7 mouse cellular contexts compared by ENCODE assay signal in genomic region chr15:4375423-4376220, GRCm38 (mm10). TPM values are rescaled to one million over a fixed set of nuclear protein-coding genes. Genes with fewer than 3 reads are reported as not detected.
DNase-seq lines count a peak whose midpoint lies in the region; ATAC-seq and TF ChIP-seq lines count a peak whose summit lies in the region.

TSS of gene Plcxd3 (plus strand) at chr15:4375491.

- no peak for TF ChIP-seq POLR2A in embryonic fibroblast, embryonic 13.5 days (IDR thresholded peaks at IDR 0.05; ENCODE audit: low read depth, low read length)

- H3K4me3 ChIP-seq in embryonic fibroblast, embryonic 13.5 days (ENCODE audit: insufficient read depth, low read length): peak within 1 kb of the TSS; percentile 34
- peak within 1 kb of the TSS; percentile 28; the same call in 1 of the 2 replicates for H3K4me3 ChIP-seq in intestine, postnatal 0 days (ENCODE audit: low read depth, low read length)
- H3K4me3 ChIP-seq in neural tube, embryonic 11.5 days (ENCODE audit: low read depth, low read length): peak within 1 kb of the TSS; percentile 41

- ATAC-seq in intestine, postnatal 0 days: no peak
- ATAC-seq in neural tube, embryonic 11.5 days (ENCODE audit: insufficient read depth, low FRiP score, low TSS enrichment): peak; percentile 94

- intact Hi-C loops in left cerebral cortex, postnatal 25 days (cut with DNase I): no loop called here

- H3K36me3 ChIP-seq in intestine, postnatal 0 days (ENCODE audit: control insufficient read depth, insufficient read depth): no peaks in the 10 kb centered on the region
- no peaks in the 10 kb centered on the region for H3K36me3 ChIP-seq in neural tube, embryonic 11.5 days (ENCODE audit: control insufficient read depth, insufficient read depth, low read length)

- peak; percentile 90 for DNase-seq in MN1 (ENCODE audit: low spot score)
- DNase-seq in brain, adult 2 months (ENCODE audit: low read depth, low spot score): peak; percentile 92
- DNase-seq in left cerebral cortex, postnatal 25 days (ENCODE audit: low spot score in 2 of 2): peak; percentile 45 to 59
- peak; percentile 76 for DNase-seq in neural tube, embryonic 11.5 days (ENCODE audit: low spot score)
- DNase-seq in spleen, adult 18-20 months: no peak

- no peaks in the 10 kb centered on the region for H3K4me1 ChIP-seq in embryonic fibroblast, embryonic 13.5 days (ENCODE audit: control insufficient read depth, insufficient read depth, low read length)
- H3K4me1 ChIP-seq in intestine, postnatal 0 days (replicated peaks; ENCODE audit: control insufficient read depth, insufficient read depth, low read length): no peaks in the 10 kb centered on the region
- no peaks in the 10 kb centered on the region; the same call in 1 of the 2 replicates for H3K4me1 ChIP-seq in neural tube, embryonic 11.5 days (ENCODE audit: control insufficient read depth, insufficient read depth, low read length)

- no peaks in the 10 kb centered on the region for H3K9me3 ChIP-seq in intestine, postnatal 0 days (ENCODE audit: control insufficient read depth)
- H3K9me3 ChIP-seq in neural tube, embryonic 11.5 days (ENCODE audit: control insufficient read depth, low read length): no peaks in the 10 kb centered on the region

- peak within 1 kb of the TSS; percentile 57 for H3K4me2 ChIP-seq in intestine, postnatal 0 days (replicated peaks; ENCODE audit: low read depth)
- peak within 1 kb of the TSS; percentile 67 for H3K4me2 ChIP-seq in neural tube, embryonic 11.5 days (ENCODE audit: low read depth)

- 1% methylated on average over 33 of the region's 33 CpGs for WGBS in intestine, postnatal 0 days
- WGBS in neural tube, embryonic 11.5 days: under 1% methylated on average over 33 of the region's 33 CpGs

- no peak within 1 kb of the TSS for H3K27ac ChIP-seq in embryonic fibroblast, embryonic 13.5 days (ENCODE audit: insufficient read depth, low read length)
- no peak within 1 kb of the TSS for H3K27ac ChIP-seq in intestine, postnatal 0 days (ENCODE audit: low read depth, low read length)
- no peak within 1 kb of the TSS for H3K27ac ChIP-seq in neural tube, embryonic 11.5 days (ENCODE audit: low read depth, low read length)

- H3K27me3 ChIP-seq in intestine, postnatal 0 days (replicated peaks; ENCODE audit: control insufficient read depth, insufficient read depth, low read length): 0 out of 2 replicates have a peak, but pooled peaks cover 9% of the 10 kb centered on the region
- H3K27me3 ChIP-seq in neural tube, embryonic 11.5 days (ENCODE audit: control insufficient read depth, insufficient read depth, low read length): no peaks in the 10 kb centered on the region

- TF ChIP-seq CTCF in embryonic fibroblast, embryonic 13.5 days (IDR thresholded peaks at IDR 0.05; ENCODE audit: borderline replicate concordance, insufficient read depth, low read length): no peak
- no peak for TF ChIP-seq CTCF in intestine, postnatal 0 days (IDR thresholded peaks at IDR 0.05; ENCODE audit: low read depth)

- no peak within 1 kb of the TSS for H3K9ac ChIP-seq in intestine, postnatal 0 days (ENCODE audit: low read depth, low read length)
- peak within 1 kb of the TSS; percentile 53 for H3K9ac ChIP-seq in neural tube, embryonic 11.5 days (ENCODE audit: low read length)

RNA-seq across cellular contexts. Expression of gene Plcxd3, which starts in this region (rescaled TPM):
- polyA plus RNA-seq in embryonic fibroblast, embryonic 13.5 days (2011; ENCODE audit: insufficient read length, low read depth, missing spikeins): not detected in 2 replicates
- polyA plus RNA-seq in intestine, postnatal 0 days (2015; fragmentation: Nextera tagmentation; extraction: Ambion mirVana): 1.3 TPM in 2 replicates
- total RNA-seq in left cerebral cortex, postnatal 25 days (2021): 10 to 100 TPM; 37.4 to 37.7 TPM
- 8.7 and 9.0 TPM in 2 replicates for polyA plus RNA-seq in neural tube, embryonic 11.5 days (2014; fragmentation: Nextera tagmentation; extraction: Ambion mirVana)

Comparison
In these comparisons a context has a peak if more than half of its experiments do, and no peak if none do; other contexts are left out.
1. DNase-seq: peak in MN1 (single experiment), brain, adult 2 months (single experiment), left cerebral cortex, postnatal 25 days (2 of 2) and neural tube, embryonic 11.5 days (single experiment); none in spleen, adult 18-20 months (0 of 2).
2. Peak in every context shown above with its lines, with median percentiles within 50 percentile points of each other: H3K4me3 ChIP-seq.